Mouse (Mus musculus): ENCODE data around the gene Ppp2r3a. TPM values are rescaled to one million over a fixed set of nuclear protein-coding genes. Genes with fewer than 3 reads are reported as not detected.

The Ppp2r3a gene
- total and polyA plus RNA-seq, 3 experiments, result 1.7 to 22.2 (median 21.5) TPM

GRCm38 (mm10) chr9:101073987-101074331 is 177.6 kb downstream of the Ppp2r3a start, which contains the start of gene Msl2:
Gene Msl2, plus strand, starts transcription at chr9:101074101.
- no peak for DNase-seq

DNA sequence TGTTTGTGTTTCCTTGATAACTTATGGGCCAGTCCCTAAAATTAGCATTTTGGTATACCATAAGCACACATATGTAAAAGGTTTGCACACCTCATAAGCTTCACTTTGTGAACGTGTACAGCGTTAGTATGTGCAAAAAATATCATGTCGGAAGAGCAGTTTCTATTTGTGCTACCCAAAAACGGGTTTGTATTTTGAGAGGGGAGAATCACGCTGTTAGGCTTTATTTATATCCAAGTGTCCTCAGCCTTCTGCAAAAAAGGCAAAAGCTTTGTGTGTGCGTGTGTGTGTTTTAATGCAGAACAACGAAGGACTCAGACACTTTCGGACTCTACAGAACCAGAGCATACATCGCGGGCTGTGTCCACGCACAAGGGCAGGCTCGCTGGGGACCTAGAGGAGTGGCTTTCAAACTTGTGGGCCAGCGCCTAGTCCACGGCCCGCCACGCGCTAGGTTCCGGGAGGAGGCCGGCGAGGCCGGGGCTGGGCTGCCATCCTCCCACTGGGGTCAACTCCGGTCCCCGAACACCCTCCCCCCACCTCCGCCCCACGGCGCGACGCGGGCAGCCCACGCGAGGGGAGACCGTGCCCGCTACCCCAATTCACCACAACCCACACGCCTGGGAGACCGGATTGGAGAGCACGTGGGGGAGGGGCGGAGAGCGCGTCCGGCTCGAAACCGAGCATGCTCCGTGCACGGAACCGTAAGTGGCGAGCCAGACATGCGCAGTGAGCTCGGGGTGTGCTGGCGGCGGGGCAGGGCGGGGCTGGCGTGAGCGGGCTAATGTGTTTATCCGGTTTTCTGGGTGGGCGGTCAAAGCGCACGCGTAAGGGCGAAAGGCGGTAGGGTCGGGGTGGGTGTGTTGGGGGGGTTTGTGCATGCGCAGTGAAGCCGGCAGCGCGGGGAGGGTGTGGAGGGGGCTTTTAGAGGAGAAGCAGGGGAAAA is 178.3 kb downstream of the Ppp2r3a start:
- DNase-seq, result peak; percentile 99

- DNase-seq, result no peak
These were observed 179.1 kb downstream of the Ppp2r3a start for GRCm38 (mm10) chr9:101072506-101072905.

DNA sequence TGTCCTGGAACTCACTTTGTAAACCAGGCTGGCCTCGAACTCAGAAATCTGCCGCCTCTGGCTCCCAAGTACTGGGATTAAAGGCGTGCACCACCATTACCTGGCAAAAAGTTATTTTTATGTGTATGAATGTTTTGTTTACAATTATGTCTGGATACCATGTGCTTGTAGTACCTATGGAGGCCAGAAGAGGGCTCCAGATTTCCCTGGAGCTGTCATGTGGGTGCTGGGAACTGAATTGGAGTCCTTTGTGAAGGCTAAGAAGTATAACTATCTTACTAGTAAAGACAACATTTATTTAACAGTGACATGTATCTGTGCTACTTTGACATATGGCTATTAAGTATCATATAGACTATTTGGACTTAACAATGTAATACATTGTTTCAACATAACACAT is 181.8 kb downstream of the Ppp2r3a start:
- DNase-seq, result no peak

DNA sequence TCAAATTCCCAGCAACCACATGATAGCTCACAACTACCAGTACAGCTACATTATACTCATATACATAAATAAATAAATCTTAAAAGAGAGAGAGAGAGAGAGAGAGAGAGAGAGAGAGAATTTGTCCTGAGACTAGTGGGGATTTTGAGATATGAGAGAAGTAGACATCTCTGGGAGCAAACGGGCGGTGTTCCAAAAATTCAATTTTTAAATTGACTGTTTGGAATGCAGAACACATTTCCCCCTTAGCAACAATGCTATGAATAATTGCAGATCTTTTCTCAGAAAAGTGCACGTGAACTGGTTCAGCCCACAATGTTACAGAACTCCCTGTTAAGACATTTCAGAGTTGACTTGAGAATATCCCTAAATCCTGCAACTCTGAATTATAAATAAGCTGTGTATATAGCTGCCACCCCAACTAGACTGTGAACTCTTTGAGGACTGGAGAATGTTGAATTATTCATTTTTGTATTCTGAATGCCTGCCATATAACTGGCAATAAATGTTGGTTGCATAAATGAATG is 186.5 kb downstream of the Ppp2r3a start:
- DNase-seq, result no peak

- DNase-seq, result no peak
These were observed 189.3 kb downstream of the Ppp2r3a start for GRCm38 (mm10) chr9:101062253-101062780.

- no peak for DNase-seq
These were observed 190.6 kb downstream of the Ppp2r3a start for GRCm38 (mm10) chr9:101061035-101061434.

DNA sequence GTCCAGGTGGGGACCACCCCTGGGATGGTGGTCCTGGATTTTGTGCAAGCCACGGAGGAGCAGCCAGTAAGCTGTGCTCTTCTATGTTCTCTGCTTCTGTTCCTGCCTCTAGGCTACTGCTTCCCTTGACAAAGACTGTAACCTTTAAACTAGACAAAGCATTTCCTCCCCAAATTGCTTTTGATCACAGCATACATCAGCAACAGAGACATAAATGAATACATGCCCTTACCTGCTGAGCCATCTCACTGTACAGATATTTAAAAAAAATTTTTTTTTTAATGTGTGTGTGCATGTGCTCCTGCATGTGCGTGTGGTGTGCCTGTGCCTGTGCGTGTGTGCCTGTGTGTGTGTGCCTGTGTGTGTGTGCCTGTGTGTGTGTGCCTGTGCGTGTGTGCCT is 194.4 kb downstream of the Ppp2r3a start:
- DNase-seq, result no peak

Other genes with a start within 250 kb of the Ppp2r3a start
- gene Pccb, start 216.9 kb downstream of the Ppp2r3a start, total RNA-seq (2021), result 100 to 1,000 TPM; 140 to 166 TPM
- 113 and 128 TPM in 2 replicates for gene Pccb, start 216.9 kb downstream of the Ppp2r3a start, polyA plus RNA-seq (2012; rRNA removed)
- 10 to 100 TPM; 46.8 to 56.7 TPM for gene Msl2, start 177.7 kb downstream of the Ppp2r3a start, total RNA-seq (2021)
- 34.1 and 38.4 TPM in 2 replicates for gene Msl2, start 177.7 kb downstream of the Ppp2r3a start, polyA plus RNA-seq (2012; rRNA removed)